Mouse (Mus musculus) stomach, embryonic 16.5 days (tissue): Measurements from ENCODE around the gene Pfkfb4. TPM values are rescaled to one million over a fixed set of nuclear protein-coding genes. Genes with fewer than 3 reads are reported as not detected.

Experiments
- ATAC-seq: fragments of 200-750 bp; cut with Nextera tagmentation; 2 replicates; pipeline ENCODE4 v1.8.0; 2017; ENCODE audit warnings: moderate number of reproducible peaks, moderate TSS enrichment; ENCODE audit not compliant: insufficient read depth, low FRiP score
- H3K27ac ChIP-seq: fragments of 300-500 bp; sonication (generic); 2 replicates; pipeline ENCODE4 v1.5.1; 2014; ENCODE audit warnings: low read length
- H3K27me3 ChIP-seq: fragments of 300-500 bp; sonication (generic); 2 replicates; pipeline ENCODE4 v1.6.1; 2014; ENCODE audit warnings: low read length, control low read depth, mixed read lengths; ENCODE audit not compliant: control insufficient read depth, insufficient read depth
- H3K36me3 ChIP-seq: fragments of 300-500 bp; sonication (generic); 2 replicates; pipeline ENCODE4 v1.6.1; 2014; ENCODE audit warnings: low read length; ENCODE audit not compliant: control insufficient read depth, insufficient read depth
- H3K4me1 ChIP-seq: fragments of 300-500 bp; sonication (generic); 2 replicates; pipeline ENCODE4 v1.6.1; 2014; ENCODE audit warnings: low read length, control low read depth, mixed read lengths; ENCODE audit not compliant: control insufficient read depth, insufficient read depth
- H3K4me2 ChIP-seq: fragments of 300-500 bp; sonication (generic); 2 replicates; pipeline ENCODE4 v1.6.1; 2014; ENCODE audit warnings: low read depth, low read length, mixed read lengths
- H3K4me3 ChIP-seq: fragments of 300-500 bp; sonication (generic); replicated peaks from 2 replicates; pipeline ENCODE4 v1.5.1; 2014; ENCODE audit warnings: mild to moderate bottlenecking, low read length
- H3K9ac ChIP-seq: fragments of 300-500 bp; sonication (generic); 2 replicates; pipeline ENCODE4 v1.6.1; 2014; ENCODE audit warnings: low read length
- H3K9me3 ChIP-seq: fragments of 300-500 bp; sonication (generic); replicated peaks from 2 replicates; pipeline ENCODE4 v1.6.1; 2016; ENCODE audit warnings: low read length, control low read depth; ENCODE audit not compliant: control insufficient read depth
- WGBS: fragments of 180-500 bp; shearing (Covaris S2); extraction: QIAGEN DNeasy Blood & Tissue Kit; methylation state at CpG from one replicate; pipeline ENCODE4 v1.1.7; 2014; 5-methylcytosine and 5-hydroxymethylcytosine counted together
- polyA plus RNA-seq: library from polyadenylated mRNA; unstranded; fragments of >200 nt; fragmentation: Nextera tagmentation; extraction: Ambion mirVana; gene quantifications from 2 replicates; pipeline ENCODE4 v1.2.1, GENCODE M21; 2015

The Pfkfb4 gene
- polyA plus RNA-seq, 1 experiment from 2014 or later = 11.2 TPM

GRCm38 (mm10) chr9:109022866-109023685 lies 31.5 kb downstream of the Pfkfb4 start:
- Histone ChIP-seq H3K9ac (no peak overlapping the region), H3K36me3 (no peaks in the 10 kb centered on the region), H3K4me1 (no peaks in the 10 kb centered on the region), H3K9me3 (no peaks in the 10 kb centered on the region), H3K4me3 (no peak overlapping the region), H3K4me2 (no peak overlapping the region), H3K27ac (no peak overlapping the region), H3K27me3 (no peaks in the 10 kb centered on the region)
- WGBS = 81% methylated on average over 17 of the region's 17 CpGs
- ATAC-seq = no peak

- H3K9ac ChIP-seq = no peak overlapping the region
- no peaks in the 10 kb centered on the region for H3K9me3 ChIP-seq
- 66% methylated on average over 8 of the region's 8 CpGs for WGBS
- no peaks in the 10 kb centered on the region for H3K27me3 ChIP-seq
- H3K36me3 ChIP-seq = no peaks in the 10 kb centered on the region
- peak; percentile 48; the same call in 1 of the 2 replicates for ATAC-seq
- H3K4me1 ChIP-seq = no peaks in the 10 kb centered on the region
- no peak overlapping the region for H3K4me2 ChIP-seq
- no peak overlapping the region for H3K27ac ChIP-seq
- H3K4me3 ChIP-seq = no peak overlapping the region
These were observed 35.9 kb downstream of the Pfkfb4 start for GRCm38 (mm10) chr9:109027521-109027920.

- Histone ChIP-seq H3K27ac (no peak overlapping the region), H3K27me3 (no peaks in the 10 kb centered on the region), H3K9me3 (no peaks in the 10 kb centered on the region), H3K36me3 (no peaks in the 10 kb centered on the region), H3K4me2 (no peak overlapping the region), H3K4me1 (no peaks in the 10 kb centered on the region), H3K4me3 (no peak overlapping the region), H3K9ac (no peak overlapping the region)
- ATAC-seq = no peak
- 82% methylated on average over 3 of the region's 3 CpGs for WGBS
These were observed 36.8 kb downstream of the Pfkfb4 start for GRCm38 (mm10) chr9:109028421-109028820.

- 75% methylated on average over 5 of the region's 5 CpGs for WGBS
These were observed 37.3 kb downstream of the Pfkfb4 start for GRCm38 (mm10) chr9:109028919-109029318.

GRCm38 (mm10) chr9:109030312-109030711 lies 38.7 kb downstream of the Pfkfb4 start:
- H3K4me1 ChIP-seq = no peaks in the 10 kb centered on the region
- H3K9me3 ChIP-seq = no peaks in the 10 kb centered on the region
- H3K4me2 ChIP-seq = no peak overlapping the region
- no peak overlapping the region for H3K27ac ChIP-seq
- no peaks in the 10 kb centered on the region for H3K27me3 ChIP-seq
- no peak for ATAC-seq
- 75% methylated on average over 3 of the region's 3 CpGs for WGBS
- H3K9ac ChIP-seq = no peak overlapping the region
- H3K36me3 ChIP-seq = no peaks in the 10 kb centered on the region
- no peak overlapping the region for H3K4me3 ChIP-seq

More at GRCm38 (mm10) chr9:109028919-109029318, 37.3 kb downstream of the Pfkfb4 start:
- Histone ChIP-seq H3K27ac (no peak overlapping the region), H3K36me3 (no peaks in the 10 kb centered on the region), H3K9me3 (no peaks in the 10 kb centered on the region), H3K9ac (no peak overlapping the region), H3K4me1 (no peaks in the 10 kb centered on the region), H3K4me2 (no peak overlapping the region), H3K4me3 (no peak overlapping the region), H3K27me3 (no peaks in the 10 kb centered on the region)
- ATAC-seq = peak; percentile 45; the same call in 1 of the 2 replicates

GRCm38 (mm10) chr9:109031001-109031400 lies 39.4 kb downstream of the Pfkfb4 start:
- 91% methylated on average over 7 of the region's 7 CpGs for WGBS

GRCm38 (mm10) chr9:109031686-109032085 lies 40.1 kb downstream of the Pfkfb4 start:
- Histone ChIP-seq H3K4me2 (no peak overlapping the region), H3K27me3 (no peaks in the 10 kb centered on the region), H3K27ac (no peak overlapping the region), H3K36me3 (no peaks in the 10 kb centered on the region), H3K9me3 (no peaks in the 10 kb centered on the region), H3K9ac (no peak overlapping the region), H3K4me1 (no peaks in the 10 kb centered on the region), H3K4me3 (no peak overlapping the region)
- WGBS = 76% methylated on average over 8 of the region's 8 CpGs
- no peak for ATAC-seq

More at GRCm38 (mm10) chr9:109031001-109031400, 39.4 kb downstream of the Pfkfb4 start:
- Histone ChIP-seq H3K9me3 (no peaks in the 10 kb centered on the region), H3K27me3 (no peaks in the 10 kb centered on the region), H3K9ac (no peak overlapping the region), H3K36me3 (no peaks in the 10 kb centered on the region), H3K4me2 (no peak overlapping the region), H3K4me3 (no peak overlapping the region), H3K4me1 (no peaks in the 10 kb centered on the region), H3K27ac (no peak overlapping the region)
- ATAC-seq = no peak

- Histone ChIP-seq H3K9ac (no peak overlapping the region), H3K9me3 (no peaks in the 10 kb centered on the region), H3K27ac (no peak overlapping the region), H3K36me3 (no peaks in the 10 kb centered on the region), H3K4me1 (no peaks in the 10 kb centered on the region), H3K4me2 (no peak overlapping the region), H3K27me3 (no peaks in the 10 kb centered on the region), H3K4me3 (no peak overlapping the region)
- WGBS = 73% methylated on average over 6 of the region's 6 CpGs
- ATAC-seq = no peak
These were observed 40.9 kb downstream of the Pfkfb4 start for GRCm38 (mm10) chr9:109032435-109032834.

GRCm38 (mm10) chr9:109038086-109038895 lies 46.7 kb downstream of the Pfkfb4 start, which contains the start of gene Shisa5:
Shisa5 (plus strand) TSS chr9:109038565.
- Histone ChIP-seq H3K9ac (peak within 1 kb of the TSS; percentile 90), H3K27me3 (no peaks in the 10 kb centered on the region), H3K27ac (peak within 1 kb of the TSS; percentile 84), H3K9me3 (no peaks in the 10 kb centered on the region), H3K4me2 (peak within 1 kb of the TSS; percentile 71), H3K4me3 (peak within 1 kb of the TSS; percentile 82), H3K36me3 (no peaks in the 10 kb centered on the region), H3K4me1 (peaks cover 17% of the 10 kb centered on the region)
- 0% methylated on average over 38 of the region's 40 CpGs for WGBS
- ATAC-seq = peak; percentile 88
